Mouse (Mus musculus) T-helper 17 cell (primary cell): ENCODE results near the gene Chrm4.

Experiments used
- in situ Hi-C, 2 experiments: fragments of 300-600 bp; cut with MboI, MseI; formaldehyde crosslinking; loops; 1 replicate in 1 of 2; 2 replicates in 1 of 2; pipeline ENCODE4 v1.15.1; 2025; ENCODE audit warnings: high pct_unique_total_duplicates in 2 of 2

Gene Chrm4

DNA sequence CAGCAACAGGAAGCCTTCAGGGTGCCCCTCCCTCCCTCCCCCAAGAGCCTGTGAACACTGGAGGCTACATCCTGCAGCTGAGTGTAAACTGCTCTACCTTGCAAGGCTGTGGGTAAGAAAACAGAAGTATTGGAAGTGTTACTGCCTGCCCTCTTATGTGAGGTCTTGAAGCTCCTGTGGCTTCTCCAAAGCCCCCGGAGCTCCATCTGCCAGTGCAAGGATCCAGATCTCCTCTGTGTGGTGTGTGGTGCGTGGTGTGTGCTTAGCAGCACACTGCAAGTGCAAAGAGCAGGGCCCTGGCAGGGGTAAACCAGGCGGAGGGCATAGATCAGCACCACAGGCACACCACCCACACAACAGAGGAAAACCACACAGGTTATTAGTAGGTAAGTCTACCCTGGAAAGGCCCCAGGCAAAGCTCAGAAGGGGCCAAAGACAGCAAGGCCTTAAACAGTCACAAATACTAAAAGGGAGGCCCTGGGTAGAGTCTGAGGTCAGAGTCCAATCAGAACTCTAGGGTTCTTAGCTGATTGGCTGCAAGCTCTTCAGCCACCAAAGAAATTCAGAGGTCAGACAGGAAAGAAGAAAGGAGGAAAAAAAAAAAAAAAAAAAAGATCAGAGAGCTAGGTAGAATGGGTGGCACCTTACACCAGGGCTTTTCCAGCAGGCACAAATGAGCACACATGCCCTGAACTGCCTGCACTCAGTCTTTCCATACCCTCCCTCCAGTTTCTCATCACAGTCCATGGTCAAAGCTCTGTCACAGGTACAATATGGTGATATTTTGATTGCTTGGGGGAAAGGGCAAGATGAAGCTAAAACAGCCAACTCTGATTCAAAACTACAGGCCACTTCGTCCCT lies 35.1 kb downstream of the Chrm4 start:
- in situ Hi-C loops = loop anchor here (25.0 kb wide), 2 partner anchors 1425 to 1475 kb away; no protein-coding TSS in a partner anchor

DNA sequence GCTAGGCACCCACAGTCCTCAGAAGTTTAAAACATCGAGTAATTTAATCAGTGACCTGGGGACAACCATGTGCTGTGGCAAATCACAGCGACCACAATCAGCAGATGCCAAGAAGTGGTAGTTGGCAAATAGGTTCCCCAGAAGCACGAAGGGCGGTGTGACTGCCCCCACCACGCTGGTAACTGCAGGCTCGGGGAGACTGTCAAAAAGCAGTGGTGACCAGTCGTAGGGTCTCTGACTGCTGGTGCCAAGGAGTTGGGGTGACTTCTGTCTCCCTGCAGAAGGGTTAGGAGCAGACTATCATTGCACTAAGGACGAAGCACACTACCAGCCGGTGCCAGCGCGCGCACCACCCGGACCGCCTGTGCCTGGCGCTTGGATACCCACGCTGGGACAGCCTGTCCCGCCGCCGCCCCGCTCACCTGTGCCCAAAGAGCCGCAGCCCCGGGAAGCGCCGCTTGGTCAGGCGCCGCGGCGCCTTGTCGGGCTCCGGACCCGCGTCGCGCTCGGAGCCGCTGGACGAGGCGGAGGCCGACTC lies 35.9 kb downstream of the Chrm4 start:
- in situ Hi-C loops = loop anchor here (25.0 kb wide), 2 partner anchors 1426 to 1474 kb away; no protein-coding TSS in a partner anchor

DNA sequence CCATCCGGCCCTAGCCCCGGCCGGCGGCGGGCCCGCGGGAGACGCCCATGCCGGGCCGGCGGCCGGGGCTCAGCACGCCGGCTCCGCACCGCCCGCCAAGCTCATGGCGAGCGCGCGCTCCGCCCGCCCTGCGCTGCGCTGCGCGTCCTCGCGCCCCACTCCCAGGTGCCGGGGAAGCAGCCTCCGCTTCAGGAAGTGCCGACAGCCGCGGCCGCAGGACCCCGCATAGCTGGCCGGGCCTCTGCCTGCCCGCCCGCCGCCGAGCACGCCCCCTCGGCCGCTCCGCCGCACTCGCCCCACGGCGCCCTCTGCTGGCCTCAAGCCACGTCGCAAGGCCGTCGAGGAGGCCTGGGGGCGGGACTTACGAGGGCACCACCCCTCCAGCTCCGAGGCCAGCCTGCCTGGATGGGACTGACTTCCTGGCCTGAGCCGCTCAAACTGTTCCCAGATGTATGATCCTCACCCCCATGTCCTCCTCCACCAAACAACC lies 36.4 kb downstream of the Chrm4 start:
- in situ Hi-C loops = loop anchor here (25.0 kb wide), 2 partner anchors 1426 to 1474 kb away; no protein-coding TSS in a partner anchor

DNA sequence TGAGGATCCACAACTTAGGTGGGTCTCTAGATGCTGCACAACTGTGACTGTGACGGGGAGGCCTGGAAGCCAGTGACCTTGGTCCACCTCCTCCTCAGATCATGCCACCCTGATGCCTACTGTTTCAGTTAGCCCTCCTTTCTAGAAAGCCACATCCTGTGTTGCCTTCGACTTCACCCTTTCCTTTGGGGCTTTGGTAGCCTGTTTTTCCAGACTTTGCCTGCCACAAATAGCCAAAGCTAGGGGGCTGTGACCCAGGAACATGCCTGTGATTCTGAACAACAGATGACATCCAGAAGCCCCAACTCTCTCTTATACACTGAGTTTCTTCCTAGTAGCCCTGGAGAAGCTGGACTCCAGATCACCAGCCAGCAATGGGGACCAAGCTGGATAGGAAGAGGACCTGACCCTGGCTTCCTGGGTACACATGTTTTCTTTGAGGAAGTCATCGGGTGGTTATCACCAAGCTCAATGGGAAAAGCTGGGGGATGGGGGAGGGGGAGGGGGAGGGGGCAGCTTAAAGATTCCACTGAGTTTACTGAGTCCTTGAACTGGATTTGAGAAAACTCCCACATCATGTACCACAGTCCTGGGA lies 37.7 kb downstream of the Chrm4 start:
- in situ Hi-C loops = loop anchor here (25.0 kb wide), 2 partner anchors 1427 to 1473 kb away; no protein-coding TSS in a partner anchor

DNA sequence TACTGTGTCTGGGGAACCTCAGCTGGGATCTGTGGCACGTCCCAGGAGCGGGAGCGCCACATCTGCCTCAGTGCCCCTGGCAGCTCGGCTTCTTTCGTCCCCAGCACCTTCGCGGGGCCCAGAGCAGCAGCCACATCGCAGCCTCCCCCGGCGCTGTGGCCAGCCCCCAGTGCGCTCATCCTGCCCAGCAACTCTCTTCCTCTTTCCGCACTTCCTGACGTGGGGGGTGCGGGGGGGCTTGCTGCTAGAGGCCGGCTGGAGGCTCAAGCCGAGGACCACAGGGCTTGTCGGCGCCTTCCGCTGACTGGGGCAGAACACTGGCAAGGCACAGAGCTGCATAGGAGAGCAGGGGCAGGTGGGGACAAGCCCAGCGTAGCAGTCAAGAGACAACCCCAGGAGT lies 38.4 kb downstream of the Chrm4 start:
- in situ Hi-C loops = loop anchor here (25.0 kb wide), 2 partner anchors 1428 to 1472 kb away; no protein-coding TSS in a partner anchor

DNA sequence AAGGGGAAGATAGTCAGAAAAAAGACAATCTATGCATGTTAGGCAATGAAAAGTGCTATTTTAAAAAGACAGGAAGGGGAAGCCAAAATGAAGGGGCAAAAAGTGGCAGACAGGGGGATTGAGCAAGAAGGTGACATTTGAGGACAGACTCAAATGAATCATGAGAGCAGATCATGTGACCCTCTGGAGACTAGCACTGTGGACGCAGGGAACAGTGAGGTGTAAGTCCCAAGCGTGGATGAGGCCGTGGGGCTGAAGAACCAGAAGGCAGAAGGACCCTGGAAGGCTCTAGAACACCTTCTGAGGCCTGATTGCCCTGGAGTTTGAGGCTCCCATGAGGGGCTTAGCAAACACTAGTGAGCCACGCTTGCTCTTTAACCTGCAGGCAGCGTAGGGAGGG lies 39.3 kb downstream of the Chrm4 start:
- in situ Hi-C loops = loop anchor here (25.0 kb wide), 2 partner anchors 1429 to 1471 kb away; no protein-coding TSS in a partner anchor

DNA sequence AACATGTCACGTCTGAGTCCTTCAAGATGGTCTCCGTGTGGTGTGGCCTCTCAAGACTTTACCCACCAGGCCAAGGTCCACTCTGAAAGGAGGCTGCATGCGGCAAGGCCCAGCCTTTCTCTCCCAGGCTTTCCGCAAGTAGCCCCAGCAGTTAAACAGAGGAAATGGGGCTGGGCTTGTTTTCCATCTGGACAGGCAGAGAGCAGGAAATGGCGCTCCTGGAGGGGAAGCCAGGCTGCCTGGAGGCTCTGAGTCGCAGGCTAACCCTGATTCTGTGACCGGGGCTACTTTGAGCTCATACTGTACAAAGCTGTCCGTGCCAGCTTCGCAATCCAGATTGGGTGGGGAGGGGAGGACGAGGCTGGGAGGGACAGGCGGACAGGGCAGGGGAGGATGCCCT lies 40.9 kb downstream of the Chrm4 start:
- in situ Hi-C loops = loop anchor here (25.0 kb wide), 2 partner anchors 1431 to 1469 kb away; no protein-coding TSS in a partner anchor

DNA sequence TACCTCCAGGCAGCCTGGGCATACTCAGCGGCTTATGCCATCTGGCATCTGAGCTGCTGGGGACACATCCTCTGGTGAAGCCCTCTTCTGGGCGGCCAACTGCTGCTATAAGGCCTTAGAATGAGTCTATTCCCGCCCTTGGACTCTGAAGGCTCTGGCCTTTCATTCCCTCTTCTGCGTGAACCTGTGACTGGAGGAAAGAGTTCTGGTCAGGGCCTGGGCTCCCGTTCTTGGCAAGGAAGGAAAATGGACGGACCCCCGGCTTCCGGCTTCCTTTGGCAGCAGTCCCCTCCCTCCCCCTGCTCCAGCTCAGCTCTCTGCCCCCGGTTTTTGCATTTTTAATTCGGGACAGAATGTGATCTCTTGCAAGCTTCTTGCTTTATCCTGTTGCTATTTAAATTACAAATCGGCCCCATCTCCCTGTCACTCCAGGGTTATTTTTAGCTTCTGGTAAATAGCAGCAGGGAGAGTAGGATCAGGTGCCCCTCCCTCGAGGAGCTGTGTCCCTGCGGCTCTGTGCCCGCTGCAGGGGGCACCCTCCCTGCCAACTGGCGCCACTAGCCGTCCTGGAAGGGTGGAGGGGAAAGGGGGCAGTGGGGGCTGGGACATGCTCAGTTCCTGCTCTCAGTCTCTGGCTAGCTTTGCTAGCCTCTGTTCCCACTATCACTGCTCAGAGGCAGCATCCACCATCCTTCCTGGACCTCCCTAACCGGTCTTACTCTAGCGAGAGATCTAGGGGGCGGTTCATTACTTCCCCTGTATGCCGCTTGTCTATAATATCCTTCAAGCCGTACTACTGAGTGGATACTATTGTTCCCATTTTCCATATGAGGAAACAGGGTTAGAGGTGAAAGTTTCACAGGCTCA lies 44.4 kb downstream of the Chrm4 start:
- in situ Hi-C loops = loop anchor here (25.0 kb wide), 2 partner anchors 1434 to 1466 kb away; no protein-coding TSS in a partner anchor

DNA sequence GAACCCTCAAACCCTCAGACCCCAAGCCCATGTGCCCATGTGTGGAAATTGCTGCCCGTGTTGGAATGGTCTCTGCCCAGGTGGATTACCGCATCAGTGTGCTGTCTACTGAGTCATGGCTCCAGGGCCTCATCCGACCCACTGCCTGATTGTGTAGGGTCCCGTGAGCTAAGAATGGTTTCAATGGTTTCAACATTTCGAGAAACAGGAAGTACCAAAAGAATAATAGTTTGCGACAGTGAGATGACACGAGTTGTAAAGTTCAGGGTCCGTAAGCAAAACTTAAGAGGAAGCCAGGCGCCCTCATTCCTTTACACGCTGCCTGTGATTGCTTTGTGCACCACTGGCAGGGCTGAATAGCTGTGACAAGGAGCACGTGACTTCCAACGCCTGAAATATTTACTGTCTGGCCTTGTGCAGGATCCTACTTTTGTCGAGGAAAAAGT lies 45.1 kb downstream of the Chrm4 start:
- in situ Hi-C loops = loop anchor here (25.0 kb wide), 2 partner anchors 1435 to 1465 kb away; no protein-coding TSS in a partner anchor

DNA sequence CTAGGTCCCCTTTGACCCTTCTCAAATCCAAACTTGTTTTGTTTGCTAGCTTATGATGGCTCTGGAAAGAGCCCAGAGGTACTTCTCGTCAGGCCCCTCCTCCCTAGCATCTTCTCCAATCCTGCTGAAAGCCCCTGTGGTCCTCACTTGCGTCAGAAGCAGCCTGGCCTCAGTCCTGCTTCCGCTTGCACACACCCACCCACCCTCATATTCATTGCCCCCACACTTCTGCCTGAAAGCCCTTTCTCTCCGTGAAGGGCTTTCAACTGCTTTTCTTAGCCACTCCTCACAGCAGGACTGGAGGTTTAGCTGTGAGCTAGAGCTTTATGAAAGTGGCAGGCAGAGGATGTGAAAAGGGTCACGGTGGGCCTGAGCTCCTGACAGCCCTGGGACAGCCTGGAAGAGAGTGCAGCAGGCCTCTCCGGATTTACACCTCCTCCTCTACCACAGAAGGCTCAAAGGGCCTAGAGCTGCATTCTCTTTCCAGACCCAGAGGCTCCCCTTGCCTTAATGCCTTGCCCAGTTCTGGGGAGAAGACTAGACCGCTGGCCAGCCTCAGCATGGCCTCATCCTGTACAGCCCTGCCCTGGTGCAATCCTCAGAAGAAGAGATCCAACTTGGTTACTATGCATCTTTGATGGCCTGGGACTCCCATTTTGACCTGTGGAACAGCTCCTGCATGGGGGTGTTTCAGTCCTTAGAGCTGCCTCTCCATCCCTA lies 46.5 kb downstream of the Chrm4 start:
- in situ Hi-C loops = loop anchor here (25.0 kb wide), 2 partner anchors 1436 to 1464 kb away; no protein-coding TSS in a partner anchor

DNA sequence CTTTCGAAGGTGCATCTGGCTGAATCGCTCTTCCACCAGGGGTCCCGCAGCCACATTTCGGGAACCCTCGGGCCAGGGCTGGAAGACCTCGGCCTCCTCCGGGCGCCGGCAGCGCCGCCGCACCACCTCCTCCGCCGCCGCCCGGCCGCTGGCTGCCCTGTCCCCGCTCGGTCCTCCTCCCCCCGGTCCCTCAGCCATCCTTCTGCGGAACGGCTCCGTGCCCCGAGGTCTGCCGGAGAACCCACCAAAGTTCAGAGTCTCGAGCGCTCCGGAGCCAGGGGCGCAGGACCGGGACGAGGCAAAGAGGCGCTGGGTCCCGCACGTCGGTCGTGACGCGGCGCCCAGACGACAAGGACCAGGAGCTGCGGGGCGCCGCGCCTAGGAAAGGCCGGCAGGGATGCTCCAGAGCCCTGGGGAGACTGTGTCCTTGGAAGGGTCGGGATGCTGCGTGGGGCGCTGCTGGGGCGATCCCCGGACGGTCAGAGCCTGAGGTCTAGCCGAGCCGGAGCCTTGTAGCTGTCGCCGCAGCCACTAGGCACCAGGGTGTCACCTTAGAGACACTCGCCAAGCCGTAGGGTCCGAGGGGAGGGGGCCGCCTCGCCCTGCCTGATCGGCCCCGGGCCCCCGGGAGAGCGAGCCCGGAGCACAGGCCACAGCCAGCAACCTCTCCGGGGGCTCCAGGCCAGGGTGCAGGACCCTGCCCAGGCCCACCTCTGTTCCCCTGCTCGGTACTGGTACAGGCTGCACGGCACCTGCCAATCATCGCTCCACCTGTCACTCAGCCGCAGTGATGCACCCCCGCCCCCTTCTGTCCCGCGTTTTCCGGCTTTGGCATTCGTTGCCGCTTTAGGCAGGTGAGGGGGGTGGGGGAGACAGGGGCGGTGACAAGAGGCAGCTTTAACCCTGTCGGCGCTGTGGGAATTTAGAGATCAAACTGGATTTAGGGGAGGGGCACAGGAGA lies 48.8 kb downstream of the Chrm4 start, which contains the start of gene Dgkz:
Gene Dgkz, minus strand, starts transcription at position 284 of the 961 bp plus-strand sequence.
- in situ Hi-C loops = no loop called here

DNA sequence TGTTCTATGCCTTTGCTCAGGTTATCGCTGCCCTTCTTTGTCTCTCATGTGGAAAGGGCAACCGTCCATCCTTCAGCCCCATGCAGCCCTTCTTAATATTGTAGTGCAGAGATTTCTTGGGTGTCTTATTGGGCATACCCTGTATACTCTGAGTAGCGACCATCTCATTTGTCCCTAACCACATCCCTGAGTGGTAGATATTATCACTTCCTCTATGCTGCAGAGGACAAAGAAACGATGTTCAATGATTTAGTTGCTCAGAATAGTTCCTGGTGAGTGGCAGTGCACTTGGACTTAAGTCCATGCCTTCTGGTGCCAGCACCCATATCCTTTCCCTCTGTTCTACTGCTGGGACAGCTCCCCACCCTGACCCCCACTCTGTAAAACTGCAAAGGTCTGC lies 50.9 kb downstream of the Chrm4 start:
- in situ Hi-C loops = no loop called here
